Mouse (Mus musculus) cerebellum, adult 11-12 months (tissue): ENCODE measurements at regions not wholly inside any gene's neighbourhood (a gene's known extent, or its start where the extent isn't known, plus 50 kb on each side); places are given as distances from the start of the nearest gene placed in this dataset.

Experiments used
- DNase-seq: peaks from one replicate; pipeline ENCODE4 v3.0.0; 2022

DNA sequence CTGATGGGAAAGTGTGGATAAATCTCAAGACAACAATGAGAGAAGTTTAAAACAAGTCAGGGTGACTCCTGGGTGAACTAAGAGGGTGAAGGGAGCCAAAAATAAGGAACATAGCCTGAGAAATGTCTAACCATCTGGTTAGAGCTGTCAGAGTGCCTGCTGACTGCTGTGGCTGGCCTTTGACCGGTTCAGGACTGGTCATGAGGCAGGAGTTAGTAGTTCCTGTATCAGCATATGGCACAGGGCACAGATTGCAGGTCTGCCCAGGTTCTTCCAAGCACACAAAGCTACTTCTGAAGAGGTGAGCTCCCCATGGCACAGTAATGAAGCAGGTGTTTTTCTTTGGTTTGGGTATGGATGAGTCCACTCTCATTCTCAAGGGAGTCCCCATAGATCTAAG is 302.0 kb downstream of the Cd109 start:
- DNase-seq, result no peak

DNA sequence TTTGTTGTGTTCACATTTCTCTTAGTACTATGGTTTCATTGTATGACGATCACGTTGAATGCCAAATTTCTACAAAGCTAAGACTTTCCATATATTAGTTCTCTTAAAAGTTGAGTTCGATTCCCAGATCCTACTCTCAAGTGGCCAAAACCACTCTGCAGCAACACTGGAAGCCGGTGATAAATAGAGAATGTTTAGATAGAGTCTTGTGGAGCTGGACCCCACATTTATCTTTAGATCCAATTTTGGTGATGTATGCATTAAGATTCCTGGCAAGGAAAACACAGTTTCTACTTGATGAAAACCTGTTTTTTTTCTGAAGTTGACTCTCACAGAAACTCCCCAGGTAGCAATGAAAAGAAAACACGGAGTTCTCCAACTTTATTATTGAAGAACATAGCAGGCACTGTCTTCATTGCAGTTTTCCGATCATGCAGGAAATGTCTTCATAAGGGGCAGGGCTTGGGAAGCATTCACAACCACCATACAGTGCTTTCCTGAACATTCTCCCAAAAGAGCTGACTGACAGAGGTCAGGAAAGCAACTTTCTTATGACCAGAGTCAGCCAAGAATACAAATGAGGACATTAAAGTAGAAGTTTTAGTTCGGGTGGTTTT is 310.7 kb downstream of the Cd109 start:
- no peak for DNase-seq

DNA sequence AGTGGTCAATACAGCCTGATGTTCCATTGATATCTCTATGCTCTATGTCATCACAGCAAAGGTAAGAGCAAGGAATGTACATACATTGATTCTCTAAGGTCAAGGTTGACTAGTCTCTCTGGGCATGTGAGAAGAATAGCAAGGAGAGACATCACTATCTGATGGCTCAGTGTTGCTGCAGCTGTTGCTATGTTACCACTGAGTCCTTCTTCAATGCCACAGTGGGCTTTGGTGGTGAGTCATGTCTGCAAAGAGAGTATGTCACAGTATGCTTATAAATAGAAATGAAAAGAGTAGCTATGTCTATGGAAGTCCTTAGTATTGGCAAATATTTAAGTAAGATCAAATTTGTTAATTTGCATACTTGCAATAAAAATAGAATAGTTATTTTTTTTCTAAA is 326.3 kb downstream of the Cd109 start:
- no peak for DNase-seq

DNA sequence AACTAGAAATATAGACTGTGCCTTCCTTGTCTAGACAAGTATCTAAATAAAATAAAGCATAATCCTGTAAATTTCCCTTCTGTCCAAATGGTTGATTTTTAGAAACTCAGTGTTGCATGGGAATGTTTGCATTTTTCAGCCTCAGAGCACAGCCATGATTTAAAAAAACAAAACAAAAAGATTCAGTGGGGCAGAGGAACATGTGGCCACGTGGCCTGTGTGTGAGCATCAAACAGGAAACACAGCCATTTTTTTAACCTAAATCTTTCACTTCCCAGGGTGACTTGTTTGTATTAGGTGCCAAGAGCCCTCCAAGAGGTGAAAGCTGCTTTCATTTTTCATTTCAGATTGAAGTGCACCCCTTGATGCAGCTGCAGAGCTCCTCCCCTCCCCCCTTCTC is 349.5 kb downstream of the Cd109 start:
- no peak for DNase-seq

DNA sequence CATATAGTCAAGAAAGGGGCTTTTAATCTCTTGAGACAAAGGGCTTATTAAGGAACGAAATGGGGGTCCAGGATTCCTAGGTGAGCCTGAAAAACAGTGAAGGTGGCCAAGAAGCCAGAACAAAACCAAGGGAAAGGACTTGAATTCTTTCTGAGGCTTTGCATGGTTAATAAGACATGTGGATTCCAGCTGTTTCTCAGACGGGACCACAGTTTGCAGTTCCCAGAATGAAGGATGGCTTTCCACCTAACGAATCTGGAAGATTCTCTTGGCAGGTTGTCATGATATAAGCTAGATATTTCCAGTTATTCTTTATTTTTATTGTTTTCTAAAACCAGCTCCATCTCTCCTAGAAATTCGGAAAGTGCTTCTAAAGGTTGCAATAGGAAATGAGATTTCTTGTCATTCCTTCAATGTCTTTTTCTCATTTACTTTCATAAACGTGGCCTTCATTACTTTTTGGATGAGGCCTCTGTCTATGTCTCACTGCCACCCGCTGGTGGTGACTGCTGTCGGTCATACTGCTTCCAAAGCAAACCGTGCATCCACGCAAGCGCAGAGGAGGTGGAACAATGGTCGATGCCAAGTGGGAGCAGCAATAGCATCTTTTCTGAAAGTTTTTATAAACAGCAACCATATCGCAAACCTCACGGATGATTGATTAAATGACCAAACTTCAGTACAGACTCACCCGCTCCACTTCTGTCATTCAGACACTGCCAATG is 350.0 kb downstream of the Cd109 start:
- DNase-seq, result peak; percentile 37

DNA sequence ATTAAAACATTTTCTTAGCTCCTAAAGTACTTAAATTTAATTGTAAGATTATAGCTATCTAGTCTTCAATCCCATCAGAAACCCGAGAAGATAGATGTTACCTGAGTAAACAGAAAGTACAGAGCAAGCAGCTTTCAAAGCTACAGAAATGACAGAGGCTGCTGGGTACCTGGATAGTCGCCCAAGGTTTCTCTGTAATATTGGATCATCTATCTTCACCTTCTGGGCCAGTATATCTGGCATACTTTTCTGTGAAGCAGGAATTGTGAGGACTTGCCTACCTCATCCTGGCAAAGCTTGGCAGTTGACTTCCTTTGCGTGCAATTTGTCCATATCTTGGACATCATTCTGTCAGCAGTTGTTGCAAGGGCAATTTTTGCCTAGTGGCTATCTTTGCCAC is 356.4 kb downstream of the Cd109 start:
- peak; percentile 18 for DNase-seq

DNA sequence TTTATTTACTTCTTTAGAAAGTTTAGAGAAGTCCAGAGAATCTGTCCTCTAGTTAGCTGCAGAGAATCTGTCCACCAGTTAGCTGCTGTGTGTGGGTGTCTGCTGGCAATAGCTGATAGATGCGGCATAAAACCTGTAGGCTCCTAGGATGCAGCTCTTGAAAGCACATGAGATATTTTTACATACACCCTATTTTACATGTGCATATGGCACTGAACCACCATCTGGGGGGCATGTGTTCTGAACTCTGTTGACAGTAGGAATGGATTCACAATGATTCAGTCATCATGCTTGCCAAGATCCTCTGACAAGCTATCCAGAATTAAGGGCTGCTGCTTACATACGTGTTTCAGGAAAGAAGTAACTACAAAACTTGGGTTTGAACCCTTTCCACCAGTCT is 368.4 kb downstream of the Cd109 start:
- no peak for DNase-seq

DNA sequence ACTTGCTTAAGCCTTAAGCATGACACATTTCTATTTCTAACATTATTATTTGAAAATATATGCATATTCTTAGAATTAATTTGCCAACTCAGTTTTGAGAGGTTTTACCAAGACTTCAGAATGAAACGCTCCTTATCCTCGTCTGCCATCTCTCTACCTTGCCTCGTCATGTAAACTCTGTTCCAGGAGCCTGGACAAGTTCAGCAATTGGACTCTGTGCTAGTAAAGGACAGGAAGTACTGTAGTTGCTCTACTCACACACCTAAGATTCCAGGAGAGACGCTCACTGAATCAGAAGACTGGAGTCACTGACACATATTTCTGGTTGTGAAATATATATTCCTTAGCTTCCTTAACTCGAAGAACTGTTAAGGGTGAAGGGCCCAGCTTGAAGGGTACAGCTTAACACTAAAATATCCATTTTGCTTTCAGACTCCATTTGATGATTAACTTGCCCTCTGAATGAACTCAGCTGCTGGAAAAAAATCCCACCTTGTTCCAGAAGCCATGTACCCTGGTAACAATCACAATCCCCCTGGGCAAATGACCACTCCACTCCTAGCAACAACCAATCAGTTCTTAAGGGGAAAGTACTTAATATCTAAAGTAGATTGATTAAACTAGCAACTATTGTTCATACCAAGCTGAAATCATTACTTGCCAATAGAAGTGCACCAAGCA is 370.0 kb downstream of the Cd109 start:
- no peak for DNase-seq

DNA sequence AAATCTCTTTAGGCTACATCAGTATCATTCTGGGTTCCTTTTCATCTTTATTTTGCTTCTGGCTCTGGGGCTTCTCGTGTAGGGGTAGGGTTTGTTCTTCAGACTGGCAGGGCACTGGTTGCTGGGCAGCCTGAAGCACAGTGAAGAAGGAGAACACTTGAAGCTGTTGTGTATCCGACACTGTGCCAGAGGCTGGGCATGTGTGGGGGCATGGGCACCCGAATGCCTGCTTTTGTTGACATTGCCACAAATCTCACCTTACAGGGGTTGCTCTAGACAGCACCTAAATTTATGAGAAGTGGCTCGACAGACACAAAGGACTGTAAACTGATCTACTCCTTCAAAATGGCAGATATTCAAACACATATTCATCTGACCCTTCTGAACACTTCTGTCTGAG is 376.0 kb downstream of the Cd109 start:
- no peak for DNase-seq

DNA sequence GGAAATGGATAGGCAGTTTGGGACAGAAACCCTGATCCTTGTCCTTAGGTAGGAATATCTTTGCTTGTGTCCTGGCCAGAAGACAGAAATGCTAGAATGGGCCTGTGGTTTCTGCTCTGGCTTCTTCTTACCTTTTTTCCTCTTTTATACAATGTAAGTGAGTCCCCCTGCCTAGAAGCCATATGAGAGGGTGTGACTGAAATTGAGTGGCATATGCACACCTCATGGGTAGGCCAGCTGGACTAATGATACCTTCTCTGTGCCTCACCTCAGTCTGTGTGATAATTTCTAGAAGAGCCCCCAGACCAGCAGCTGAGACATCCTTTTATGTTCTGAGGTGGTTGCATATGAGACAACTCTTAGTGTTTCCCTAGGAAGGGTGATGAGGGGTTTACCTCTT is 385.7 kb downstream of the Cd109 start:
- peak; percentile 22 for DNase-seq

DNA sequence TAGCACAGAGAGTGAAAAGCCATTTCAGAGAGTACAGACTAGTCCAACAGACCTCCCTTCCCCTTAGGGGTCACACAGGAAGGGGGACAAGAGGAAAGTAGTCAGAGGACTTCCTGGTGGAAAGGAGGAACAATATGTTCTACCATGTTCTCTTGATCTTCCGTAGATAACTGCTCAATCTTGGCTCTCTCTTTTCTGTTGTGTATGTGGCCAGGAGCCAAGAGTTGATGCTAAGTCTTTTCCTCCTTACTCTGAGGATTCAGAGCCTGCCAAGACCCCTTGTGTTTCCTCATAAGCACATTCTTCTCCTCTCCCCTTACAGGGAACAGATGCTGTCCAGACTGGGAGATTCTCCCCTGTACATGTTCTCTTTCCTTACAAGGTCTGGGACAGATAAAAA is 386.6 kb downstream of the Cd109 start:
- no peak for DNase-seq

DNA sequence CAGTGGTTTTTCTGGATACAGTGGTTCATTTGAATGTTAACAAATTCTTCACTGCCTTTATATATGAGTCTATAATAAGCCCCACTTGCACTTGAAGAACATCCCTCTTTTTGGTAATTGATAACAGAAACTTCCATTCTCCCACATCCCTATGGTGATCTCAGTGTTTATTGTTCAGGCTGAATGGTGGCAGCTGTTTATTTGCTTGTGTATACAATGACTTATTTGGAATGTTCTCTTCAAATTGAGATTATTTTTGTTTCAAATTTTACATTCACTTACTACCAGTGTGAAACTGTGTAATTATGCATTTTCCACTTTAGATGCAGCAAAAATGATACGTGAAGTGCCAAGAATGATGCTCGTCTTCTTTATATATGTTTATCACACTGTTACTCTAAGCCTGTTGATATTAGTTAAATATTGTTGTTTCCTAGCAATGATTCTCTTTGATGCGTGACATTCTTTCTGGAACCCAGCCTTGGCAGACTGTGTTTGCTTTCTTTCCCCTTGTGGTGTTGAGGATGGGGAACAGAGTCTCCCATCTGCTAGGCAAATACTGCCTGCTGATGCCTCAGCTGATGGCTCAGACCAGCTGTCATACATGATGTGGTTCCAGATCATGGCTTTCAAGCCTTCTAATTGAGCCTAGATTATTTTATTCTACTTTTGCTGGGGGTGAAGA is 389.1 kb downstream of the Cd109 start:
- peak; percentile 87 for DNase-seq

DNA sequence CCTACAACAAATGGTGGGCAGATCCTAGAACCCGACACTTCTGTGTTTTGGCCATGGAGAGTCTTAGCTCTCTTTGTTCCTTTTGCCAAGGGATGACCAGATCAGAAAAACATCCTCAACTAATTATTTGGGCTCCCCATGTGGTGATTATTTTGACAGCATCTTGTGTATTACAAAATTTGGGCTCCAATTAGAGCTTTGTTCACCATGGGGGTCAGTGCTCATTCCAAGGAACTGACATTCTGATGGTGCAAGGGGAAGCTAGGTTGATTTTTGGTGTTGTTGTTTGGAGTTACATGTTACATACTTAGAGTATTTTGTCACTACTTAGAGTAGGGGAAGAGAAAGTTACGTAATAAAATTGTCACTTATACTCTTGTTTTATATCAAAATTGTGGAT is 406.9 kb downstream of the Cd109 start:
- DNase-seq, result peak; percentile 58

DNA sequence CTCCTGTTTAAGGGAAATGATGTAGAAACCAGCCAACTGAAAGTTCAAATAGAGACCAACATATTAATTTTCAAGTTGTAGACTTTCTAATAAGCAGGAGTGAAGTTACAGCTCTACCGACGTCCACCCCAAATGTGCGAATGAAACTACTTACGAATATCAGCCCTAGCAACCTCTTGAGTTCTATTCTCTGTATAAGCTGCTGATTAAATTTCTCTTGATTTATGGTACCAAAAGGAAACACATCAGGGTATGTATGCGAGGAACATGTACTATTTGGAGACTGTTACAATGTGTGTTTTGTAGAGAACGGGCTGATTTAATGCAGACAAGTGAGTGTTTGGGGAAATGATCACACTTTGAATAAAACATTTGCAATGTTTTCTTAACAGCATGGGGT is 412.9 kb downstream of the Cd109 start:
- DNase-seq, result no peak

DNA sequence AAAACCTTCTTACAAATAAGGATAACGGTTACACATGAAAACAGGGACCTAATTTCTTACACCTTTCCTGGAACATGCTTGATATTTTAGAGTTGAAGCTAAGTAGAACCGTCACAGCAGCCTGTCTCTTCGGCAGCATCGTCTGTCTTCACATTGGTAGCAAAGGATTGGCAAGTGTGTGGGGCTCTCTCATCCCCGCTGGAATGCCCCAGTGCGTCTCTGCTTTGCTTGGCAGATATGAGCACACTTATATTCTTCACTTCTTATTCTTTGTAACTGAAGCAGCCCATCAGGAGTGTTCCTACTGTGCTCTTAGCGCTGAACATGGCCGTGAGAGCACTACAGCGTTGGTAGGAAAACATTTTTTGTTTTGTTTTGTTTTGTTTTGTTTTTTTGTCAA is 414.1 kb downstream of the Cd109 start:
- no peak for DNase-seq

DNA sequence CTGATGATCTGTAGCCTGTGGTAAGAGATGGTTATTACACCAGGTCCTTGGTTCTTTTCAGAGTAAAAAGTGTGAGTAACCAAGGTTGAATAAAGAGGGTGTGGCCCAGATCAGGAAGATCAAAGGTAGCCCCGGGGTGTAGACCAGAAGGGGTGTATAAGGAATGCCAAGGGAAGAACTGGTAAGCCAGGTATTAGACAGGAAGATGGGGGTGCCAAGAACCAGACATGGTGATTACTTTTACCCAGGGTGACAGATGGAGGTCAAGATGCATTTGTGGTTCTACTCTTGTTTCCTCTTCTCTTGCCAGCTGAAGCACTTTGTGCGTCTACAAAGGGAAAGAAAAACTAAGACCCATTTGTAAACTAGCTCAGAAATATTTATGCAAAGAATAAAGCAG is 420.3 kb downstream of the Cd109 start:
- DNase-seq, result peak; percentile 58

DNA sequence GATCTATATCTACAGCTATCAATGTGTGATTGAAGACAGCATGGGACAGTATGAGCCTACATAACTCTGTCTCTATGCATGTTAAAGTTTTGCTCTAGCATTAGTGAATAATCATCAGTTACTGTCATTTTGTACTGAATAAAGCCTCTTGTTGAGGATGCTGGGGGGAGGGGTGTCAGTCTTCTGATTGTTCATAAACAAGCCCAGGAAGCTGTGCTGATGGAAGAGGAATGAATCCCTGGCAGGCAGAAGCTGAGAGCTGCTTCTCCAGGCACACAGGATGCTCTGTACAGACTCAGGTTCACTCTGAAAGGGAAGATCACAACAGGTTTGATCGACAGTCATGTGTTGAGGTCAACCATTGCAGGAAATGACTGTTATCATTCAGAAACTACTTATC is 421.7 kb downstream of the Cd109 start:
- no peak for DNase-seq

DNA sequence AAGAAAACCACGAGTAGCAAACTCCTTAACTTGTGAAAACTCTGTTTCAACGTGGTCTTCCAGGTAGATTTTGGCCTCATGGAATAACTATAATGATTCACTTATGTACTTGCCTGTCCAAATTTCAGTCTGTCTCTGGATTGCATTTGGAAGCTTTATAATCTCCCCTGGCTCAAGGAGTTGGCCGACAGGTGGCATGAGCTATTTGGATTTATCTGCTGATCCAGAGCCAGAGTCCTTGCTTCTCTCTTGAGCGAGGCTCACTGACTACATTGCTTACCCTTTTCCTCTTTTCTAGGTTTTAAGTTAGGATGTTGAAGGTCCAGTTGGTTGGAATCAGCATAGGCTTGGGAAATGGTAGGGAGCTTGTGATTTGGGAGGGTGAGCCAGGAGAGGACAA is 423.6 kb downstream of the Cd109 start:
- DNase-seq, result peak; percentile 71

DNA sequence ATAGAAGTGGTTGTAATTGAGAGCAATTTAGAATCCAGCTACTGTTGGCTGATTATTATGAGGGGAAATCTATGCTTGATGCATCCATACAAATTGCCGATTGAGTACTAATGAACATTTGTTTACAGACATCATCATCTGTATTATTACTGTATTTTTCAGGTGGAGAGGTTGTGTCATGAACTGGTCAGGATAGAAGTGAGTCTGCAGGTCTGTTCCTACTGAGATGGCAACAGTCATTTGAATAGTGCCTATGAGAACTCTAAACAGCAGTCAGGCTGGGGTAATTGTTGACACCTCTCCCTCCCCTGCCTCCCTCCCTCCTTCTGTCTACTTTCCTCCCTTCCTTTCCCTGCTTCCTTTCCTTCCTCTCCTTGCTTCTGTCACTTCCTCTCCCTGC is 429.0 kb downstream of the Cd109 start:
- no peak for DNase-seq

DNA sequence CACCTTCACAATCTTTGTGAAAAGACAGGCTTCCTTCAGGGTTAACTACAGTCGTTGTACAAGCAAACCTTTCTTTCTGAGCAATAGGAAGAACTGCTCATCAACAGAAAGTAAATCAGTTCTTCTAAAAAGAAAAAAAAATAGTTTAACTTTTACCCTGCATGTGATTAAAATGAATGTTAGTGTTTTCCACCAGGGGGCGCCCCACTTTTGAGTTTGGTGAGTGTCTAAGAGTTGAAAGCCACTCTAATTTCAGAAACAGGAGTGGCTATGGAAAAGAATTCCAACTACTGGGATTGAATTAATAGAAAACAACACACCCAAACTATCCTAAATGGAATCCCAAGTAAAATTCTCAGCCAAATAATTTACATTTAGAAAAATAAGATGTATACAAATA is 430.0 kb downstream of the Cd109 start:
- no peak for DNase-seq

DNA sequence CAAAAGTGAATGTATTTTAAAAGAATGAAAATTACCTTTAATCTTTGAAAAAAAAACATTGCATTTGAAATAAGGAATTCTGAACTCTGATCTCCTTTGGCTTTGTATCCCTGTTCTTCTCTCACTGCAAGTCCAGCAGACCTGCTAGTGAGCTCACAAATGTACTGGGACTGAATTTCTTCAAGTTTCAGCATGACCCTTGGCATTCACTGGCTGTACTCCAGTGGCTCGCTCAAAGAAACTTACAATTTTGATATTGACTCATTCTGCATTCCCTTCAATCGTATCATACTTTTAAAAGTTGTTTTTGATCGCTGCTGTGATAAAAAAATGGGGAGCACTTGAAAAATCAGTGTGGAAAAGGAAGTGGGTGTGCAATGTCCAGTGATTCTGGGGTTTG is 456.6 kb downstream of the Cd109 start:
- no peak for DNase-seq

DNA sequence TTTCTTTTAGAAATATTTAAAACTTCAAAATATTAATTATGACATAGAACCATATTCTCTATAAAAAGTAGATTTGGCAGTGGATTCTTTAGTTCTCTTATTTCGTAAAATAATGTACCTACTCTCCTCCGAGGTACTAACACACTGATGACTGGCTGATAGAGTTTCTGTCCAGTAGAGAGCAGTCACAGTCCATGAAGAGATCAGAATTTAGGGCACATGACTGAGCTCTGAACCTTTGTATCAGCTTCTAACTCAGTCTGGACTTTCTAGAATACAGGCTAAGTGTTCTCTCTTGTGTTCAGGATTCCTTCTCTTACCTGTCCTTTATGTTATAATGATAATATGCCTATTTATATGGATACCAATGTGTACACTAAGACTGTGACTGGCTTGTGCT is 494.3 kb downstream of the Cd109 start:
- DNase-seq, result no peak

DNA sequence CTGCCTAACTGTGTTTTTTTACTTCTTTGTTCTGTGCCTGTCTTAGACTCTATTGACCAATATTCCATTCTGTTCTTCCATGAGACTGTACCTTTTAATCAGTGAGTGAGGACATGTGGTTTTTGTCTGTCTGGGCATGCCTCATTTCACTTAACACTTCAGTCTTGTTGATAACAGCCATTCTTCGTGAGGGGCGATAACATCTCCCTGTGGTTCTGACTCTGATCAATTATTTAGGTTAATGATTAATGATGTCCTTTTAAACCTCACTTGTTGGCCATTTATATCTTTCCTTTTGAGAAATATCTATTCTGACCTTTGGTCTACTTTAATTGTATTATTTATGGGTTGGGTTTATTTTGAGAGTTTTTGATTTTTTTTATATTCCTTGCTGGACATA is 496.0 kb downstream of the Cd109 start:
- DNase-seq, result no peak

DNA sequence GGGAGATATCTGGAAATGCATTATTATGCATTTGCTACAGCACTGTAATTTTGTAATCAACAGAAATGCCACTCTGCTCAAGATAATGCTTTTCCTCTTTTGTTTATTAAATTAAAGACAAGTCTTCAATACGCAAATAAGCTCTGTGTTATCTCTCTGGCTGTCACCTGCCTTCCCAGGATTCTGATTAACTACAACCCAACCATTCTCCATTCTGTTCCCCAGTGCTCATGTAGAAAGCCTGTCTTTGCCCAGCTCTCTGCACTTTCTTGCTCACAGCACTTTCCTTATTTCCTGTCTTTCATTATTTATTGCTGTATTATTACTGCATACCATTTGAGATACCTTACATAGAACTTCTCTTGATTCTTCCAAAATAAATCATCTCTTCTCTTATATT is 525.6 kb downstream of the Cd109 start:
- no peak for DNase-seq
